ENCODE assay signal across 9 mouse cellular contexts in the genomic region with DNA sequence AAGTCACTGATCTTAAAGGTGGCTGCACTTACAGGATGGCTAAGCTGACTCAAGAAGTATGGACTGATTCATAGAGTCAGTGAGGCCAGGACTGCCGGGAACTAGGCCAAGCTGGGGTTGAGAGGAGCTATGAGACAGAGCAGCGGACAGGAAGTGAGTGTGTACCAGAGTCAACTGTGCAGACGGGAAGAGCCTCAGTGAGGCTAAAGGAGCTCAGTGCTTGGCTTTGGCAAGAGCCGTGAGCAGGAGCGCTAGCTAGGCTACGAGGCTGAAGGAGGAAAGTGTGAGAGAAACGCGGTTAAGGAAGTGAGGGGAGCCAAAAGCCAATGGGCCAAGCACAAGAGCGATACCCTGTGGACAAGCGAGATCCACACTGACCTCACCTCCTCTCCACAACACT. TPM values are rescaled to one million over a fixed set of nuclear protein-coding genes. Genes with fewer than 3 reads are reported as not detected.
DNase-seq lines count a peak whose midpoint lies in the region; ATAC-seq and TF ChIP-seq lines count a peak whose summit lies in the region.
"Had no signal": no experiment of that assay in that cellular context is flagged by ENCODE, and none has a peak within 500 bp of the region (broad histone marks: within the 10 kb centered on the region; RNA-seq: fewer than 3 reads in every experiment).

No protein-coding gene starts in this region.

- H3K4me1 ChIP-seq in lung, postnatal 0 days (ENCODE audit: insufficient read depth, low read depth, low read length) = no peaks in the 10 kb centered on the region
- no peaks in the 10 kb centered on the region for H3K4me1 ChIP-seq in forebrain, embryonic 12.5 days
- H3K4me1 ChIP-seq in hindbrain, embryonic 16.5 days (ENCODE audit: control insufficient read depth, insufficient read depth, low read depth, low read length) = no peaks in the 10 kb centered on the region

- H3K27ac ChIP-seq in lung, postnatal 0 days (ENCODE audit: low read length) = no peak overlapping the region
- H3K27ac ChIP-seq in forebrain, embryonic 12.5 days = no peak overlapping the region
- H3K27ac ChIP-seq in left cerebral cortex, adult 2 months = no peak overlapping the region
- no peak overlapping the region for H3K27ac ChIP-seq in hindbrain, embryonic 16.5 days (ENCODE audit: low read depth, low read length)
- H3K27ac ChIP-seq: neural tube, embryonic 13.5 days had no signal

- H3K4me3 ChIP-seq in lung, postnatal 0 days (ENCODE audit: low read depth, low read length) = no peak overlapping the region
- no peak overlapping the region for H3K4me3 ChIP-seq in forebrain, embryonic 12.5 days (replicated peaks)
- no peak overlapping the region for H3K4me3 ChIP-seq in left cerebral cortex, adult 2 months
- H3K4me3 ChIP-seq in hindbrain, embryonic 16.5 days (ENCODE audit: low read length) = no peak overlapping the region
- H3K4me3 ChIP-seq: neural tube, embryonic 13.5 days had no signal

- H3K36me3 ChIP-seq in lung, postnatal 0 days (ENCODE audit: insufficient read depth, low read length) = no peaks in the 10 kb centered on the region
- H3K36me3 ChIP-seq in forebrain, embryonic 12.5 days (replicated peaks) = peaks cover 4% of the 10 kb centered on the region; the same call in 1 of the 2 replicates
- H3K36me3 ChIP-seq in hindbrain, embryonic 16.5 days (ENCODE audit: control insufficient read depth, insufficient read depth, low read length) = peaks cover 8% of the 10 kb centered on the region

- TF ChIP-seq CTCF in lung, postnatal 0 days (IDR thresholded peaks at IDR 0.05) = no peak
- TF ChIP-seq CTCF in left cerebral cortex, adult 2 months (IDR thresholded peaks at IDR 0.05) = no peak

- intact Hi-C loops in left cerebral cortex, adult 2 months (cut with DNase I) = no loop called here

- no peak overlapping the region for H3K9ac ChIP-seq in lung, postnatal 0 days (replicated peaks; ENCODE audit: low read depth)
- no peak overlapping the region for H3K9ac ChIP-seq in forebrain, embryonic 12.5 days
- no peak overlapping the region for H3K9ac ChIP-seq in hindbrain, embryonic 16.5 days (ENCODE audit: low read depth, low read length)
- H3K9ac ChIP-seq: neural tube, embryonic 13.5 days had no signal

- DNase-seq in NIH3T3 (ENCODE audit: low read depth) = peak; percentile 90
- peak; percentile 87 for DNase-seq in fibroblast of lung, adult 2 months (ENCODE audit: low read depth)
- peak; percentile 23 for DNase-seq in kidney, adult 18-20 months
- peak; percentile 77 for DNase-seq in lung, postnatal 0 days (ENCODE audit: low spot score)
- no peak for DNase-seq in retina, postnatal 1 day
- DNase-seq in left cerebral cortex, adult 2 months (ENCODE audit: extremely low spot score in 1 of 2, low spot score in 2 of 2) = no peak

- ATAC-seq in lung, postnatal 0 days = peak; percentile 87
- ATAC-seq in forebrain, embryonic 12.5 days (ENCODE audit: low FRiP score) = no peak
- no peak; the same call in 1 of the 2 replicates for ATAC-seq in hindbrain, embryonic 16.5 days

- H3K27me3 ChIP-seq in lung, postnatal 0 days (replicated peaks; ENCODE audit: insufficient read depth, low read length) = no peaks in the 10 kb centered on the region
- H3K27me3 ChIP-seq in forebrain, embryonic 12.5 days = no peaks in the 10 kb centered on the region
- no peaks in the 10 kb centered on the region for H3K27me3 ChIP-seq in hindbrain, embryonic 16.5 days (replicated peaks; ENCODE audit: control insufficient read depth, insufficient read depth, low read length)
- H3K27me3 ChIP-seq: neural tube, embryonic 13.5 days had no signal

- H3K9me3 ChIP-seq in lung, postnatal 0 days (ENCODE audit: low read length) = no peaks in the 10 kb centered on the region
- no peaks in the 10 kb centered on the region for H3K9me3 ChIP-seq in forebrain, embryonic 12.5 days
- H3K9me3 ChIP-seq in hindbrain, embryonic 16.5 days (ENCODE audit: control insufficient read depth, low read length) = no peaks in the 10 kb centered on the region
- H3K9me3 ChIP-seq: neural tube, embryonic 13.5 days had no signal

- no peak for TF ChIP-seq EP300 in lung, postnatal 0 days (IDR thresholded peaks at IDR 0.05)

- 31% methylated on average over 10 of the region's 10 CpGs for WGBS in lung, postnatal 0 days
- 87% methylated on average over 10 of the region's 10 CpGs for WGBS in forebrain, embryonic 12.5 days
- 84% methylated on average over 10 of the region's 10 CpGs for WGBS in hindbrain, embryonic 16.5 days

- peak overlapping the region; percentile 5; the same call in 1 of the 2 replicates for H3K4me2 ChIP-seq in lung, postnatal 0 days (replicated peaks; ENCODE audit: low read depth, low read length)
- H3K4me2 ChIP-seq in forebrain, embryonic 12.5 days = no peak overlapping the region
- H3K4me2 ChIP-seq in hindbrain, embryonic 16.5 days (ENCODE audit: low read length) = no peak overlapping the region
- H3K4me2 ChIP-seq: neural tube, embryonic 13.5 days had no signal

RNA-seq across cellular contexts. Expression of a gene that starts 34.7 kb away (rescaled TPM):
- polyA plus RNA-seq in lung, postnatal 0 days (2015; fragmentation: Nextera tagmentation; extraction: Ambion mirVana) = 13.0 and 16.7 TPM in 2 replicates
- 22.7 and 25.0 TPM in 2 replicates for polyA plus RNA-seq in forebrain, embryonic 12.5 days (2016; fragmentation: Nextera tagmentation; extraction: Ambion mirVana)
- 10 to 100 TPM; 24.1 to 27.0 TPM for total RNA-seq in left cerebral cortex, adult 2 months (2021)
- 66.4 and 68.3 TPM in 2 replicates for polyA plus RNA-seq in hindbrain, embryonic 16.5 days (2015; fragmentation: Nextera tagmentation; extraction: Ambion mirVana)

RNA-seq across cellular contexts. Expression of a gene that starts 34.8 kb away (rescaled TPM):
- polyA plus RNA-seq in lung, postnatal 0 days (2015; fragmentation: Nextera tagmentation; extraction: Ambion mirVana) = 4.7 and 5.5 TPM in 2 replicates
- polyA plus RNA-seq in forebrain, embryonic 12.5 days (2016; fragmentation: Nextera tagmentation; extraction: Ambion mirVana) = 21.8 and 22.1 TPM in 2 replicates
- total RNA-seq in left cerebral cortex, adult 2 months (2021) = 100 to 1,000 TPM; 133 to 139 TPM
- polyA plus RNA-seq in hindbrain, embryonic 16.5 days (2015; fragmentation: Nextera tagmentation; extraction: Ambion mirVana) = 32.5 and 34.0 TPM in 2 replicates

Comparison
In these comparisons a context has a peak if more than half of its experiments do, and no peak if none do; other contexts are left out.
1. DNase-seq: peak in NIH3T3 (single experiment), fibroblast of lung, adult 2 months (single experiment), kidney, adult 18-20 months (single experiment) and lung, postnatal 0 days (single experiment); none in retina, postnatal 1 day (single experiment) and left cerebral cortex, adult 2 months (0 of 2).